Mouse (Mus musculus): ENCODE data around the gene Gm3625.

The Gm3625 gene

DNA sequence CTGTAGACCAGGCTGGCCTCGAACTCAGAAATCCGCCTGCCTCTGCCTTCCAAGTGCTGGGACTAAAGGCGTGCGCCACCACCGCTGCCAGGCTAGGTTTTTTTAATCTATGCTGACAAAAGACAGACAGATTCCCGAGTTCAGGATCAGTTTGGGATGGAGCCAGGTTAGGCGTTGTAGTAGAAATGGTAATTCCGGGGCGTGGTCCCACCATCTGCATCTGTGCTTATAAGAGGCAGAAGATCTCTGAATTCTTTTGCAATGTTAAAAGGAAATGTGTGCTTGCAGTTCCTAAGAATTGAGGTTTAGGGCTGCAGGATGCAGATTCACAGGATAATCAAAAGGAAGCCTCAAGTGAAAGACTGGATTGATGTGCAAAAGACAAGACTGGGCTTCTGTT, 35.8 kb downstream of the Gm3625 start:
- DNase-seq (ENCODE audit: low read depth, low spot score) = peak; percentile 99

DNA sequence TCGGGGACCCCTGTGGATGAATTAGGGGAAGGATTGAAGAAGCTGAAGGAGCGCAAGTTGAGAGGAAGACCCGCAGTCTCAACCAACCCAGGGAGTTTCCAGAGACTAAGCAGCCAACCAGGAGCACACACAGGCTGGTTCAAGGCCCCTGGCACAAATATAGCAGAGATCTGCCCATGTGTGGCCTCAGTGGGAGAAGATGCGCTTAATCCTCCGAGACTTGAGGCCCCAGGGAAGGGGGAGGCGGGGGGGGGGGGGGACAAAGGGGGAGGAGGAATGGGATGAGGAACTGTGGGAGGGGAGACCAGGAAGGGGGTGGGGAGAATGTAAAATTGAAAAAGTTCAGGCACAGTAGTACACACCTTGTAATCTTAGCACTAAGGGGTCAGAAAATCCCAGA, 37.3 kb downstream of the Gm3625 start:
- DNase-seq (ENCODE audit: low read depth, low spot score) = peak; percentile 80

DNA sequence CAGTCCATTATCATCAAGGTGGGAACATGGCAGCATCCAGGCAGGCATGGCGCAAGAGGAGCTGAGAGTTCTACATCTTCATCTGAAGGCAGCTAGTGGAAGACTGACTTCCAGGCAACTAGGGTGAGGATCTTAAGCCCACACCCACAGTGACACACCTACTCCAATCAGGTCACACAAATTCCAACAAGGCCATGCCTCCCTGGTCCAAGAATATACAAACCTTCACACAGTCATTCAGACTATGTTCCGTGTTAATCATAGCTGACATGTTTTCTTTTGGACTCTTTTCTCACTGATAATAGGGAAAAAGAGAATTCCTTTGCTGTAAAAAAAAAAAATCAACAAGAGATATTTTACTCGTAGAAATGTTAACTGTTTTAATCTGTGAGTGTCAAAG, 39.0 kb downstream of the Gm3625 start:
- DNase-seq (ENCODE audit: low read depth, low spot score) = peak; percentile 71

DNA sequence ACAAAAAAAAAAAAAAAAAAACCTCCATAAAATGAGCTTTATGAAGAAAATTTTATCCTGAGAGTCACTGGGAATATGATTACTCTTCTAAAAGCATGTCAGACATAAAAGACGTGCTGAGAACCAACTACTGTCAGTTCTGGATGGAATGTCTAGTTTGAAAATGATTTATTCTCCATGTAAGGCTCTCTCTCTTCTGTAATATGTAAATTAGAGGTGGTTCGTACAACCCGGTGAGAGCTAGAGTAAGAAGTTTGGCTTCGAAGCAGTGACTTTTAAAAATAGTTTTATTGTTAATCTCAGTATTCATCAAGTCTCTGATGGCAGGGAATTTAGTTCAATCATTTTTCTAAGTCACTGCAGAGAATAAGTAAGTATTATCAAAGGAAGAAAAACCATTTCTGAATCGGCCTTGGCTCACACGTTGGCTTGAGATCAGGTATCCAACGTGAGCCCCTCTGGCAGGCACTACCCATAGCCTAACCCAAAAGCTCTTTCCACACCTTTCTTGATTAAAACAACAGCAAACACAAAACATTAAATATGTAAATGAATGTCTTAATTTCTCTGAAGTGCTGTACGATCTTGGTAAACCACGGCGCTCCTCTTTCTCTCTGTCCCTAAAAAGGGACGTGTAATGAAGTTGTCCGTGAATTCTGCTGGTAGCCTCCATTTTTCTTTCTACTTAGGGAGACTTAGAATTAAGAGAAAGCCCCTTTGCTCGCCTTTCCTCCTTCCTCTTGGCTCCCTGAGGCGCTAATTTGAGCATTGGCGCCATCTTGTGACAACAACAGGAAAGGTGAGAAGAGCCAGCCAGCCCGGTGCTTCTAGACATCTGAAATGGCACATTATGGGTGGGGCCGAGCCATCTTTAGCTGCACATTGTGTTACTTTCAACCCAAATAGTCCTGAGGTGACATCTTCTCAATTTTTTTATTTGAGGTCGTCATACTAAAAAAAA, 44.4 kb downstream of the Gm3625 start:
- DNase-seq (ENCODE audit: low read depth, low spot score) = peak; percentile 90

DNA sequence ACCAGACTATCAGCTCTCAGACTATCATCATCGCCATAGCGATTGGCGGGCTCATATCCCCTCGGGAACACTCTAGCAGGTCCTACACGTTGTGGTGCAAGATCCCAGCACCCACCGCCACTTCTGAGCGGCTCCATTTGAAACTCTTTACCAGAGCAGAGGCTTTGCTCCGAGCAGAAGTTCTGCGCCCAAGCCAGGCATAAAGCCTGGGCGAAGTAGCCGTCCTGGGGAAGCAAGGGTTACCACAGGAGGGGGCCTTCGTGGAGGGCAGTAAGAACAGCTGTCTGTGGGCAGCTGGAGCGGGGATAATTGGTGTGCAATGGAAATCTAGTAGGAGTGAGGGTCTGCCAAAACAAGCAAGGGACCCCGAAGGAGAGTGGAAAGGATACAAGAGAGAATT, 45.2 kb downstream of the Gm3625 start:
- DNase-seq (ENCODE audit: low read depth, low spot score) = no peak

DNA sequence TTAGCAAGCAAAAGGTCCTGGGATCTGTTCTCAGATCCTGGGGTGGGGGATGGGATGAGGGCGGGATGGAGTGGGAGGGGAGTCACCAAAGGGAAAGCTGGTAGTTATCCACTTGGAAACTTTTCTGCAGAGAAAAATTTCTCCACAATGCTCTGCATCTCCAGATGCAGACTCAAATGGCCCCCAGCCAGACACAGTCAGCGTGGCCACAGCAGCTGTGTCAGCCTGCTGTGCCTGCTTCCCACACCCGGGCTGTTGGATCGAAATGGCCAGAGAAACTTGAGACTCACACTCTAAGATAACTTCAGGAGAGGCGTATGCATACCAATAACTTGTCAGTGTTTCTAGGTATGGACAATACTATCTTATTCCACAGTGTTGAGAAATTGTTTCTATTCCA, 46.2 kb downstream of the Gm3625 start:
- DNase-seq (ENCODE audit: low read depth, low spot score) = no peak

DNA sequence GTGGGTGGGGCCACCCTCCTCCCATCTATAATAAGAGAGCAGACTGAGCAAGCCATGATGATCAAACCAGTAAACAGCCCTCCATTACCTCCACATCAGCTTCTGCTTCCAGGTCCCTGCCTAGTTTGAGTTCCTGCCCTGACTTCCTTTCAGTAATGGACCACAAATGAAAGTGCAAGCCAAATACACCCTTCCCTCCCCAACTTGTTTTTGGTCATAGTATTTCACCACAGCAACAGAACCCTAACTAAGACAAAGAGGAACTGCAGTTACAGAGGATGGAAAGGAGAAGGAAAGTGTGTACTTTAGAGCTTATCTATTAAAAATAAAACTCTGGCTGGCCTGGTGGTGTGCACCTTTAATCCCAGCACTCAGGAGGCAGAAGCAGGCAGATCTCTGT, 47.3 kb downstream of the Gm3625 start:
- DNase-seq (ENCODE audit: low read depth, low spot score) = no peak

DNA sequence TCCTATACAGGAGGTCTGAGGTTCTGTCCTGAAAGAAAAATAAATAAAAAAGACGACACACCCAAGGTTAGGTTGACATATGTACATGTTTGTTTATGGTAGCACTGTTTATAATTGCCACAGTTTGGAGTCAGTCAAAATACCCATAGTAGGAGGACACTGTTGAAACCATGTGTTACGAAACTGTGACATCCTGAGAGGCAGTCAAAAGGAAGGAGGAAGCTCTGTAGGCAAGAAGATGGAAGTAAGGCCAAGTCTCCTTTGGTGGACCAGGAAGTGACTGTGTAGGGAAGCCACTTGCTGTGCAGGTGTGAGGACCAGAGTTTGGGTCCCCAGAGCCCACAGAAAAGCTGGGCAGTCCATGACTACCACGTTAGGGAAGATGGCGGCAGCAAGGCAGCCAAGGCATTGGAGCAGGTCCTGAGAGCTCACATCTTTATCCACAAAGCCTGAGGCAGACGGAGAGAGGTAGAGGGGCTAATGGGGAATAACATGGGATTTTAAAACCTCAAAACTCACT, 48.3 kb downstream of the Gm3625 start:
- no peak for DNase-seq (ENCODE audit: low read depth, low spot score)

Measured in R1 (cell line).